Mouse (Mus musculus): ENCODE data around the gene Fbxo2.
"Not testable (repeated sequence)": the region's sequence is repeated elsewhere in the genome, so short reads cannot be mapped to it uniquely, and the experiment has no call there.

Gene Fbxo2

GRCm38 (mm10) chr4:148171261-148171660, 10.8 kb downstream of the Fbxo2 start:
- in situ Hi-C loops (cut with MboI, MseI), result no loop called here

GRCm38 (mm10) chr4:148173811-148174494, 13.5 kb downstream of the Fbxo2 start:
- in situ Hi-C loops (cut with MboI, MseI), result no loop called here

GRCm38 (mm10) chr4:148174495-148174862, 14.1 kb downstream of the Fbxo2 start:
- in situ Hi-C loops (cut with MboI, MseI), result no loop called here

GRCm38 (mm10) chr4:148176603-148177002, 16.2 kb downstream of the Fbxo2 start:
- in situ Hi-C loops (cut with MboI, MseI), result loop anchor here (5.0 kb wide), 1 partner anchor 261 kb away; no protein-coding TSS in a partner anchor

GRCm38 (mm10) chr4:148177716-148178115, 17.3 kb downstream of the Fbxo2 start:
- in situ Hi-C loops (cut with MboI, MseI), result loop anchor here (5.0 kb wide), 1 partner anchor 260 kb away; no protein-coding TSS in a partner anchor

GRCm38 (mm10) chr4:148181483-148181882, 21.1 kb downstream of the Fbxo2 start:
- in situ Hi-C loops (cut with MboI, MseI), result no loop called here

- in situ Hi-C loops (cut with MboI, MseI), result no loop called here
These were observed 21.9 kb downstream of the Fbxo2 start for GRCm38 (mm10) chr4:148182363-148182762.

GRCm38 (mm10) chr4:148184564-148184963, 24.1 kb downstream of the Fbxo2 start:
- in situ Hi-C loops (cut with MboI, MseI), result no loop called here

GRCm38 (mm10) chr4:148185819-148186218, 25.4 kb downstream of the Fbxo2 start:
- in situ Hi-C loops (cut with MboI, MseI), result no loop called here

- in situ Hi-C loops (cut with MboI, MseI), result not testable (repeated sequence)
These were observed 28.3 kb downstream of the Fbxo2 start for GRCm38 (mm10) chr4:148188767-148189166.

- in situ Hi-C loops (cut with MboI, MseI), result no loop called here
These were observed 32.4 kb downstream of the Fbxo2 start for GRCm38 (mm10) chr4:148192707-148193245.

- in situ Hi-C loops (cut with MboI, MseI), result no loop called here
These were observed 34.0 kb downstream of the Fbxo2 start for GRCm38 (mm10) chr4:148194400-148194799.

- in situ Hi-C loops (cut with MboI, MseI), result no loop called here
These were observed 38.3 kb downstream of the Fbxo2 start for GRCm38 (mm10) chr4:148198721-148199120.

- in situ Hi-C loops (cut with MboI, MseI), result no loop called here
These were observed 43.1 kb downstream of the Fbxo2 start for GRCm38 (mm10) chr4:148203557-148203956.

- in situ Hi-C loops (cut with MboI, MseI), result no loop called here
These were observed 43.8 kb downstream of the Fbxo2 start for GRCm38 (mm10) chr4:148204061-148204872.

- in situ Hi-C loops (cut with MboI, MseI), result loop anchor here (5.0 kb wide), 1 partner anchor 47 kb away; no protein-coding TSS in a partner anchor
These were observed 44.4 kb downstream of the Fbxo2 start for GRCm38 (mm10) chr4:148204873-148205232.

GRCm38 (mm10) chr4:148214460-148215136, 54.2 kb downstream of the Fbxo2 start:
- in situ Hi-C loops (cut with MboI, MseI), result no loop called here

- in situ Hi-C loops (cut with MboI, MseI), result no loop called here
These were observed 55.0 kb downstream of the Fbxo2 start for GRCm38 (mm10) chr4:148215264-148215900.

Measured in regulatory T cell (primary cell).